Mouse (Mus musculus) small intestine, adult 2 months (tissue): ENCODE measurements around the gene Adra2b. TPM values are rescaled to one million over a fixed set of nuclear protein-coding genes. Genes with fewer than 3 reads are reported as not detected.

Experiments
- H3K27ac ChIP-seq: fragments of 200-500 bp; 2 replicates; pipeline ENCODE4 v1.5.1; 2012; ENCODE audit warnings: low read depth, low read length, control low read depth, inconsistent platforms; ENCODE audit not compliant: insufficient read depth
- H3K27me3 ChIP-seq: fragments of 200-500 bp; 2 replicates; pipeline ENCODE4 v1.6.1; 2012; ENCODE audit warnings: mild to moderate bottlenecking, moderate library complexity, low read length, inconsistent platforms; ENCODE audit not compliant: control insufficient read depth, insufficient read depth
- H3K36me3 ChIP-seq: fragments of 200-500 bp; 2 replicates; pipeline ENCODE4 v1.6.1; 2012; ENCODE audit warnings: mild to moderate bottlenecking, low read length, control low read depth, inconsistent platforms; ENCODE audit not compliant: control insufficient read depth, insufficient read depth
- H3K4me1 ChIP-seq: fragments of 200-500 bp; 2 replicates; pipeline ENCODE4 v1.6.1; 2012; ENCODE audit warnings: low read length, inconsistent platforms, mixed read lengths; ENCODE audit not compliant: control insufficient read depth, insufficient read depth, insufficient read length
- H3K4me3 ChIP-seq: fragments of 200-500 bp; 2 replicates; pipeline ENCODE4 v1.5.1; 2012; ENCODE audit warnings: low read depth, mild to moderate bottlenecking, control low read depth, inconsistent platforms, low read length, moderate library complexity
- CTCF ChIP-seq: fragments of 200-500 bp; IDR thresholded peaks from 2 replicates; pipeline ENCODE4 v1.5.1; 2012; ENCODE audit warnings: low read depth, mild to moderate bottlenecking, control low read depth, inconsistent platforms, low read length, moderate library complexity, mixed read lengths; ENCODE audit not compliant: insufficient replicate concordance, insufficient read length; ENCODE audit errors: extremely low read depth
- POLR2A ChIP-seq: fragments of 200-500 bp; IDR thresholded peaks from 2 replicates; pipeline ENCODE4 v1.6.1; 2012; ENCODE audit warnings: low read depth, mild to moderate bottlenecking, control low read depth, inconsistent platforms, low read length, moderate library complexity
- WGBS: fragments of 180-500 bp; shearing (Covaris S2); methylation state at CpG from one replicate; pipeline ENCODE4 v1.1.7; 2018; 5-methylcytosine and 5-hydroxymethylcytosine counted together
- polyA plus RNA-seq: library from polyadenylated mRNA; depleted of rRNA; stranded (reverse); fragments of >200 nt; gene quantifications from 2 replicates; pipeline ENCODE4 v1.2.3, GENCODE M21; 2012

Gene Adra2b
- polyA plus RNA-seq, 1 experiment, result 0.48 TPM

DNA sequence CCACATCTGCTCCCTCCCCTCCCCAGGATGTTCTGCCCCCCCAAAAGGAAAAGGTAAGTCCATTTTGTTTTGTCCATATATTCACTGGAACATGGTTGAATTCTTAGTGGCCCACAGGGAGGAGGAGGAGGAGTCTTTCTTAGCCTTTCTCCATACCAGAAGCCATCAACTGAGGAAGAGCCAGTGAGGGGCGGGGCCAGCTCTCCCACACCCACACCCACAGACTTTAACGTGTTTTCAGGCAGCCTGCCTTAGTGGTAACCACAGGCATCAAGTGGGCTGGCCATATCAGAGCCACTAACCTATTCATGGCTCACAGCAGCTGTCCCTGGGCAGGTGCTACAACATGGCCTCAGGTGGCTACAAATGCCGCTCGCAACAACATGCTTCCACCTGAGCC, 24.2 kb upstream of the Adra2b start:
- H3K4me3 ChIP-seq, result no peak overlapping the region
- peaks cover 8% of the 10 kb centered on the region for H3K27me3 ChIP-seq
- TF ChIP-seq CTCF (no peak), POLR2A (no peak)
- H3K36me3 ChIP-seq, result peaks cover 1% of the 10 kb centered on the region; the same call in 1 of the 2 replicates
- WGBS, result 68% methylated on average over 4 of the region's 4 CpGs
- no peak overlapping the region for H3K27ac ChIP-seq
- H3K4me1 ChIP-seq, result peaks cover 7% of the 10 kb centered on the region; the same call in 1 of the 2 replicates

DNA sequence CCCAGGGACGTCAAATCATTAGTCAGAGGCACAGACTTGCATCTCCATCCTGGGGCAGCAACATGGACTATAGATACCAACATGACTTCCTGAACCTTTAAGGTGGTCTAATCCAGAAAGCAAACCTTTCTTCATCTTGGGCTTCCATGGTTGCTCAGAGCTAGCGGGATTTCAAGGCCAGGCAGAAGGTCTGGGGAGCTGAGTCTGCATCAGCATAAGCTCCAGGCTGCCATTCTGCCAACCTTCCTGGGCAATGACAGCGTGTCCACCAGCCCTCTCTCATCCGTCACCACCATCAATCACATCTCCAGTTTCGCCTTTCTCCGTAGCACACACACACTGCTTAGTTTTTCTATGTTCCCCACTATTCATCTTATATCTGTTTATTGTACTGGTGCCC, 23.7 kb upstream of the Adra2b start:
- TF ChIP-seq CTCF (no peak), POLR2A (no peak)
- H3K36me3 ChIP-seq, result peaks cover 1% of the 10 kb centered on the region; the same call in 1 of the 2 replicates
- no peak overlapping the region for H3K27ac ChIP-seq
- no peak overlapping the region for H3K4me3 ChIP-seq
- WGBS, result 81% methylated on average over 6 of the region's 6 CpGs
- H3K4me1 ChIP-seq, result peaks cover 7% of the 10 kb centered on the region; the same call in 1 of the 2 replicates
- H3K27me3 ChIP-seq, result peaks cover 8% of the 10 kb centered on the region

GRCm38 (mm10) chr2:127341159-127341558, 21.8 kb upstream of the Adra2b start:
- H3K27me3 ChIP-seq, result peaks cover 2% of the 10 kb centered on the region
- H3K4me3 ChIP-seq, result no peak overlapping the region
- H3K27ac ChIP-seq, result no peak overlapping the region
- peaks cover 1% of the 10 kb centered on the region; the same call in 1 of the 2 replicates for H3K36me3 ChIP-seq
- peaks cover 4% of the 10 kb centered on the region; the same call in 1 of the 2 replicates for H3K4me1 ChIP-seq
- TF ChIP-seq POLR2A, result no peak
- peak; percentile 78; the same call in 1 of the 2 replicates for TF ChIP-seq CTCF
- WGBS, result 8% methylated on average over 3 of the region's 3 CpGs

DNA sequence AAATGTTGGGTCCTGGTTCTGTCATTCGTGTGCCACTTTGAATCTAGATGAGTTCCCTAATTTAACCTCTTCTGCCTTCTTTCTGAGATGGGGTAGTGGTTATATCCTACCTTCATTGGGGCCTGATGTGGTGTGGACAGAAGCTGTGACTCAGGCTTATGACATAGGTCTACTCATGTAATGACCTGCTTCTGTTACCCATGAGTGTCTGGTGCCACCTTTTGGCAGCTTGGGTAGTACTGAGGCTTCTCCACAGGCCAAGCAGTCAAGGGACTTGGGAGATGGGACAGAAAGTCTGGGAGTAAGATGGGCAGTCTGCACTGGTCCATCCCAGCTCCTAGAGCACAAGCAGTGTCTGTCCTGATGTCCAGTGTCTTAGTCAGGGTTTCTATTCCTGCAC, 16.7 kb upstream of the Adra2b start:
- no peaks in the 10 kb centered on the region for H3K27me3 ChIP-seq
- WGBS, result 43% methylated on average over 1 of the region's 1 CpGs
- H3K4me1 ChIP-seq, result no peaks in the 10 kb centered on the region
- no peak overlapping the region for H3K27ac ChIP-seq
- no peak overlapping the region for H3K4me3 ChIP-seq
- TF ChIP-seq POLR2A (no peak), CTCF (no peak)
- no peaks in the 10 kb centered on the region for H3K36me3 ChIP-seq

GRCm38 (mm10) chr2:127347147-127347985, 15.6 kb upstream of the Adra2b start:
- Histone ChIP-seq H3K27me3 (no peaks in the 10 kb centered on the region), H3K36me3 (no peaks in the 10 kb centered on the region), H3K27ac (no peak overlapping the region), H3K4me3 (no peak overlapping the region), H3K4me1 (no peaks in the 10 kb centered on the region)
- 72% methylated on average over 13 of the region's 13 CpGs for WGBS
- no peak for TF ChIP-seq CTCF
- TF ChIP-seq POLR2A, result no peak

DNA sequence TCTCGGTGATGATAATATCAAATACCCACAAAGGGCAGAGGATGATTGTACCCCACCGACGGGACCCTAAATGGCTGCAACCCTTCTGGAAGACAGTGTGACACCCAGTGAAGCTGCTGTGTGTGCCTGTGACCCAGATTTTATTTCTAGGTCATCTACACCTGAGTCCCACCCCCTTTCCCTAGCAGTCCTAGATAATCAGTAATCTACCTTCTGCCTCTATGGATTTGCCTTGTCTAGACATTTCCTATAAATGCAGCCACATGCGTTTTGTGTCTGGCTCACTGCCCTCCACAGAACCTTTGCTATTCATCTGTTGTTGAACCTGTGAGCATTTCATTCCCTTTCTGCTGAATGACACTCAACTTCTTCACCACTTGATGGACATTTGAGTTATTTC, 9.1 kb upstream of the Adra2b start:
- TF ChIP-seq CTCF (no peak), POLR2A (no peak)

GRCm38 (mm10) chr2:127363282-127363652, 259 bp downstream of the Adra2b start:
- no peaks in the 10 kb centered on the region for H3K36me3 ChIP-seq
- H3K27ac ChIP-seq, result no peak overlapping the region
- H3K27me3 ChIP-seq, result peaks cover 23% of the 10 kb centered on the region
- TF ChIP-seq CTCF, result no peak
- no peak for TF ChIP-seq POLR2A
- peak overlapping the region; percentile 56 for H3K4me3 ChIP-seq
- peaks cover 9% of the 10 kb centered on the region for H3K4me1 ChIP-seq
- WGBS, result 2% methylated on average over 28 of the region's 28 CpGs

More for the DNA sequence above, 9.1 kb upstream of the Adra2b start:
- Histone ChIP-seq H3K4me1 (no peaks in the 10 kb centered on the region), H3K36me3 (no peaks in the 10 kb centered on the region), H3K27ac (no peak overlapping the region), H3K4me3 (no peak overlapping the region), H3K27me3 (no peaks in the 10 kb centered on the region)
- WGBS, result 69% methylated on average over 4 of the region's 4 CpGs
